Mouse (Mus musculus) midbrain, embryonic 16.5 days (tissue): ENCODE measurements around the gene Fkbp1b. TPM values are rescaled to one million over a fixed set of nuclear protein-coding genes. Genes with fewer than 3 reads are reported as not detected.
A peak's percentile ranks its signal among the peaks of the same experiment; 100 is the strongest.
"Not testable (repeated sequence)": the region's sequence is repeated elsewhere in the genome, so short reads cannot be mapped to it uniquely, and the experiment has no call there.

Experiments
- ATAC-seq: fragments of 200-750 bp; cut with Nextera tagmentation; 2 replicates; pipeline ENCODE4 v1.8.0; 2017; ENCODE audit warnings: moderate TSS enrichment
- H3K27ac ChIP-seq: fragments of 300-500 bp; sonication (generic); 2 replicates; pipeline ENCODE4 v1.5.1; 2014; ENCODE audit warnings: mild to moderate bottlenecking, low read length, mixed read lengths
- H3K27me3 ChIP-seq: fragments of 300-500 bp; sonication (generic); 2 replicates; pipeline ENCODE4 v1.6.1; 2014; ENCODE audit warnings: low read depth, low read length, mixed read lengths; ENCODE audit not compliant: control insufficient read depth, insufficient read depth
- H3K36me3 ChIP-seq: fragments of 300-500 bp; sonication (generic); 2 replicates; pipeline ENCODE4 v1.6.1; 2014; ENCODE audit warnings: mild to moderate bottlenecking, low read length, moderate library complexity, mixed read lengths; ENCODE audit not compliant: control insufficient read depth, insufficient read depth
- H3K4me1 ChIP-seq: fragments of 300-500 bp; sonication (generic); 2 replicates; pipeline ENCODE4 v1.6.1; 2014; ENCODE audit warnings: mild to moderate bottlenecking, low read length, mixed read lengths; ENCODE audit not compliant: control insufficient read depth, insufficient read depth
- H3K4me2 ChIP-seq: fragments of 300-500 bp; sonication (generic); 2 replicates; pipeline ENCODE4 v1.6.1; 2014; ENCODE audit warnings: mild to moderate bottlenecking, low read length, mixed read lengths
- H3K4me3 ChIP-seq: fragments of 300-500 bp; sonication (generic); 2 replicates; pipeline ENCODE4 v1.5.1; 2014; ENCODE audit warnings: low read depth, mild to moderate bottlenecking, low read length, moderate library complexity, mixed read lengths
- H3K9ac ChIP-seq: fragments of 300-500 bp; sonication (generic); 2 replicates; pipeline ENCODE4 v1.6.1; 2014; ENCODE audit warnings: low read depth, low read length, mixed read lengths
- H3K9me3 ChIP-seq: fragments of 300-500 bp; sonication (generic); replicated peaks from 2 replicates; pipeline ENCODE4 v1.6.1; 2014; ENCODE audit warnings: mild to moderate bottlenecking, low read length, mixed read lengths; ENCODE audit not compliant: control insufficient read depth, poor library complexity, severe bottlenecking
- WGBS: fragments of 180-500 bp; shearing (Covaris S2); extraction: QIAGEN DNeasy Blood & Tissue Kit; methylation state at CpG from one replicate; pipeline ENCODE4 v1.1.7; 2014; 5-methylcytosine and 5-hydroxymethylcytosine counted together
- polyA plus RNA-seq: library from polyadenylated mRNA; unstranded; fragments of >200 nt; fragmentation: Nextera tagmentation; extraction: Ambion mirVana; gene quantifications from 2 replicates; pipeline ENCODE4 v1.2.1, GENCODE M21; 2015

The Fkbp1b gene
- polyA plus RNA-seq, 1 experiment from 2014 or later: 43.0 TPM

GRCm38 (mm10) chr12:4836959-4837358 lies 4.4 kb downstream of the Fkbp1b start:
- no peak overlapping the region for H3K4me2 ChIP-seq
- no peaks in the 10 kb centered on the region for H3K9me3 ChIP-seq
- no peaks in the 10 kb centered on the region for H3K27me3 ChIP-seq
- H3K36me3 ChIP-seq: peaks cover 7% of the 10 kb centered on the region; the same call in 1 of the 2 replicates
- no peak overlapping the region for H3K4me3 ChIP-seq
- 72% methylated on average over 4 of the region's 4 CpGs for WGBS
- no peak overlapping the region for H3K27ac ChIP-seq
- peaks cover 8% of the 10 kb centered on the region for H3K4me1 ChIP-seq
- no peak overlapping the region for H3K9ac ChIP-seq
- ATAC-seq: no peak

GRCm38 (mm10) chr12:4827256-4827655 lies 14.1 kb downstream of the Fkbp1b start:
- H3K9ac ChIP-seq: no peak overlapping the region
- H3K4me2 ChIP-seq: no peak overlapping the region
- H3K4me1 ChIP-seq: no peaks in the 10 kb centered on the region
- peaks cover 36% of the 10 kb centered on the region for H3K36me3 ChIP-seq
- ATAC-seq: no peak
- H3K9me3 ChIP-seq: no peaks in the 10 kb centered on the region
- H3K27ac ChIP-seq: no peak overlapping the region
- 80% methylated on average over 3 of the region's 3 CpGs for WGBS
- no peak overlapping the region for H3K4me3 ChIP-seq
- H3K27me3 ChIP-seq: no peaks in the 10 kb centered on the region

DNA sequence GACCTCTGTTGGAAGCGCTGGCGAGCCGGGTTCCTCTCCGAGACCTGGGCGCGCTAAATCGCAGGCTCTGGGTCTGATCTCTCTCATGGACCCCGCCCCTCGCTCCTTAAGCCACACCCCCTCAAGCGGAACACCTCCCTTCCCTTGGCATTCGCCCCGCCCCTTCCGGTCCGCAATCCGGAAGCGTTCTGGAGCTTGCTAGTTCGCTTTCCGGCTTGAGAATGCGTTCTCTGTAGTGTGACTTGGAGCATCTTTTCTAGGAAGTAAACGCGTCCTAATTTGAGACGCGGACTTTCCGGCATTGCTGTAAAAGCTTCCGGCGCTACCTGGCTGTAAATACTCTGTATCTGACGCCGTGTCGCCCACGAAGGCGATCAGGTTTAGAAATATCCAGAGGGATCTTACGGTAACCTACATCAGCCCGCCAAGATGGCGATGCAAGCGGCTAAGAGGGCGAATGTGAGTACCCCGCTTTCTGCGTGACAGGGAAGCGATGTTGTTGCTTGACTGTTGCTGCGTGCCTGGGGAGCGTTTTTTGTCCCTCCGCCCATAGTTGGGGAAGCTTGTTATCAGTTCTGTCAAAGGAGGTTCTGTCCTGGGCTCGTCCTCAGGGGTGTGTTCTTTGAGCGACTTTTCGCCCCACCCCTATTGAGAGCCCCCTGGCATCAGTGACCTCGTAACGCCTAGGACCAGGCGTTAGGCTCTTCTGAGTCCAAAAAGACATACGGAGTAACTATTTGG lies 23.9 kb downstream of the Fkbp1b start, which contains the start of gene Sf3b6:
Gene Sf3b6, plus strand, starts transcription at position 184 of the 741 bp plus-strand sequence.
- peak; percentile 98 for ATAC-seq
- H3K4me1 ChIP-seq: peaks cover 21% of the 10 kb centered on the region
- H3K36me3 ChIP-seq: peaks cover 9% of the 10 kb centered on the region
- H3K4me2 ChIP-seq: peak within 1 kb of the TSS; percentile 91
- no peaks in the 10 kb centered on the region for H3K9me3 ChIP-seq
- H3K27me3 ChIP-seq: no peaks in the 10 kb centered on the region
- peak within 1 kb of the TSS; percentile 81 for H3K9ac ChIP-seq
- H3K4me3 ChIP-seq: peak within 1 kb of the TSS; percentile 88
- H3K27ac ChIP-seq: peak within 1 kb of the TSS; percentile 91
- WGBS: under 1% methylated on average over 48 of the region's 49 CpGs

DNA sequence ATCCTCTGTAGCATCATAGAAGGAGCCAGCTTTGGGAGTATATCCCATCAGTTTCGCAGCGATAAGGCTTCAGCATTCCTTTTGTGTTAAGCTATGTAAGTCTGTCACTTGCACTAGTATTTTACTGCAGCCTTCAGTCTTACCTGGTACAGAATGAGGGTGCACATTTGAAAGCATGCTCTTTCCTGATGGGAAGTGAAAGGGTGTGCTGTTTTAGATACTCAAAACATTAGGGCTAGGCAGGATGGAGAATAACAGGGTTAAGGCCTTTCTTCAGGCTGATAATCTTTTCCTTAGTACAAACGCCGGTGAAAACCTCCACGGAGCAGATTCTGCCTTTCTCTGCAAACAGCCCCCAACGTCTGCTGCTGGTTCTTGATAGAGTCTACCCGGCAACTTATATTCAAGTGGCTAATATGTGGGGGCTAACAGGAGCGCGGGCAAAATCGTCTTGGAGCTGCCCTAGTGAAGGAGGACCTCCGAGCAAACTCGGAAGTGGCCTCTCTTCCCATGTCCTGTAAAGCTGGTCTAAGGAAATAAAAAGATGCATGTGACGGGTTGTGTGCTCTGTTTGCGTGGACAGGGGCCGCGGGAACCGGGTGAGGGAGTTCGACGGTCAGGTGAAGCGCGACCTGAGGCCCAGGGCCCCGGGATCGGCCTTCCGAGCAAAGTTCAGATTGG lies 24.6 kb downstream of the Fkbp1b start:
- 6% methylated on average over 23 of the region's 24 CpGs for WGBS
- Histone ChIP-seq H3K9me3 (no peaks in the 10 kb centered on the region), H3K4me1 (peaks cover 21% of the 10 kb centered on the region), H3K27ac (peak overlapping the region; percentile 91), H3K4me2 (peak overlapping the region; percentile 83), H3K4me3 (peak overlapping the region; percentile 88), H3K9ac (peak overlapping the region; percentile 75), H3K36me3 (peaks cover 9% of the 10 kb centered on the region), H3K27me3 (no peaks in the 10 kb centered on the region)
- ATAC-seq: peak; percentile 84

DNA sequence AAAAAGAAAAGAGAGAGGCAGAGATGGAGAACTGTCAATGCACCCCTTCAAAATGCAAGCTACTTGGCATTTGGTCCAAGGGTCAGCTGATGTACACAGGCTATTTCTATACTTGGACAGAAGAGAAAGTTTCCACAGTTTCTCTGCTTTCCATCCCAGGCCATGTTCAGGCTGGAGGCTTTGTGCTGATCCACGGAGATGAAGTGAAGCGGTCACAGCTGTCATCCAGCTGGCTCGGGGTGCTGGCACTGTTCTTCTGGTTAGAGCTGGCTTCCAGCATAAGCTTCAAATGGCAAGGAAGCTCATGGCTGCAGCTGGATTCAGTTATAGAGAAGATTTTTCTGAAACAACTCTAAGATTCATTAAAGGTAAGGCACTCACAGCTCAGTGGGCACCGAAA lies 27.8 kb downstream of the Fkbp1b start:
- Histone ChIP-seq H3K4me3 (no peak overlapping the region), H3K27me3 (no peaks in the 10 kb centered on the region), H3K9me3 (no peaks in the 10 kb centered on the region), H3K27ac (no peak overlapping the region), H3K4me2 (no peak overlapping the region), H3K36me3 (no peaks in the 10 kb centered on the region), H3K4me1 (peaks cover 13% of the 10 kb centered on the region), H3K9ac (no peak overlapping the region)
- WGBS: 86% methylated on average over 4 of the region's 4 CpGs
- no peak for ATAC-seq

GRCm38 (mm10) chr12:4811705-4812104 lies 29.7 kb downstream of the Fkbp1b start:
- Histone ChIP-seq H3K9ac (no peak overlapping the region), H3K4me2 (no peak overlapping the region), H3K9me3 (no peaks in the 10 kb centered on the region), H3K4me3 (no peak overlapping the region), H3K36me3 (no peaks in the 10 kb centered on the region), H3K27me3 (no peaks in the 10 kb centered on the region), H3K4me1 (peaks cover 6% of the 10 kb centered on the region), H3K27ac (no peak overlapping the region)
- ATAC-seq: no peak
- WGBS: 80% methylated on average over 3 of the region's 3 CpGs

GRCm38 (mm10) chr12:4811036-4811435 lies 30.4 kb downstream of the Fkbp1b start:
- no peaks in the 10 kb centered on the region for H3K27me3 ChIP-seq
- no peak overlapping the region for H3K27ac ChIP-seq
- no peaks in the 10 kb centered on the region for H3K36me3 ChIP-seq
- no peaks in the 10 kb centered on the region for H3K4me1 ChIP-seq
- WGBS: 81% methylated on average over 4 of the region's 4 CpGs
- no peak overlapping the region for H3K9ac ChIP-seq
- no peak for ATAC-seq
- no peak overlapping the region for H3K4me2 ChIP-seq
- H3K4me3 ChIP-seq: no peak overlapping the region
- H3K9me3 ChIP-seq: no peaks in the 10 kb centered on the region

DNA sequence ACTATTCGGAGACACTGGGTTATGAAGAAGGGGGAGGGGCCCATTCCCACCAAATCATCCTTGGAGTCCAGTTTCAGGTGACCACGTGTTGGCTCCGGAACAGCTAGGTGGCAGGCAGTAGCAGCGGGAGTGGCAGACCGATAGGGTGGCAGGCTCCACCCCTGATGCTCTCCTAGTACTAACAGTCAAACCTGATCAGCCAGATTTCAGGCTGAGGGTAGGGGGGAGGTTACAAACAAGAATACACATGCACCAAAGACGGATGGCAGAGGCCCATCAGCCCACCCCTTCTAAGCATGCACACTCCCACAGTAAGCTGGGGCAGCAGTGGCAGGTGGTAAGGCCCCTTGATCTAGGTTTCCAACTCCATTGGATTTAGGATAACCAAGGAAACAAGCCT lies 43.9 kb downstream of the Fkbp1b start:
- not testable (repeated sequence) for H3K36me3 ChIP-seq, H3K4me1 ChIP-seq, H3K9ac ChIP-seq, H3K9me3 ChIP-seq, H3K4me2 ChIP-seq, ATAC-seq, H3K27ac ChIP-seq, H3K4me3 ChIP-seq, H3K27me3 ChIP-seq
- 82% methylated on average over 6 of the region's 6 CpGs for WGBS

- Histone ChIP-seq H3K4me3 (no peak overlapping the region), H3K27ac (no peak overlapping the region), H3K9ac (no peak overlapping the region), H3K36me3 (no peaks in the 10 kb centered on the region), H3K4me1 (no peaks in the 10 kb centered on the region), H3K9me3 (no peaks in the 10 kb centered on the region), H3K27me3 (no peaks in the 10 kb centered on the region), H3K4me2 (no peak overlapping the region)
- ATAC-seq: no peak
- WGBS: 75% methylated on average over 1 of the region's 1 CpGs
Measured at GRCm38 (mm10) chr12:4793718-4794117, 47.7 kb downstream of the Fkbp1b start.
